Mouse (Mus musculus): ENCODE data around the gene Mmp28.

Mmp28 gene

DNA sequence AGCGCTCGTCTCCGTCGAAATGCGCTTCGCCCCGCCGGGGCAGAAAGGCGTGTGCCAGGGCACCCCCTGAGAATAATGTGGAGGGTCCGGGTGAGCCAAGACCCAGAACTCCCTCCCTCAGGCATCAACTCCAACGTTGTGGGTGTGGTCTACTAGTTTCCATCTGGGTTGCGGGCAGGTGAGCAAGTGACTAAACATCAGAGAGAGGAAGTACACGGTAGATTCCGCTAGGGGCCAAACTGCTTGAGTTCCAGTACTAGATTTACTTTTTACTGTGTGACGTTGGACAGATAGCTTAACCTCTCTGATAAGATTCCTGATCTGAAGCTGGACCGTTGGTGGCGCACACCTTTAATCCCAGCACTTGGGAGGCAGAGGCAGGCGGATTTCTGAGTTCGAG is 17.9 kb downstream of the Mmp28 start:
- DNase-seq, result no peak

DNA sequence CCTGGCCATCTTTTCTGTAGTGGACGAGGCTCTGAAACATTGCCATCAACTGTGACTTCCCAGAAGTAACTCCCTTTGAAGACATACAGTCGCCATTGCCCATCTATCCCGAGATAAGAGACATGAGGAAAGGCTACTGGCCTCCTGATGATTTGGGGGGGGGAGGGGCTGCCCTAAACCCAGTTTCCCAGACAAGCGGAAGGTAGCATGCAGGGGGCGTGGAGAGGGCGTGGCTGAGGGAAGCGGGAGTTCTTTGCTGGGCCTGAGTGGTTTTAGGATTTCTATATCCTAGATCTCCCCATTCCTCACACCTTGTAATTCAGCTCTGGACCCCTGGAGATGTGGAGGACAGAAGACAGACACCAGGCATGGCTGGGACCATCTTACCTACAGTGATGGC is 19.0 kb downstream of the Mmp28 start:
- no peak for DNase-seq

DNA sequence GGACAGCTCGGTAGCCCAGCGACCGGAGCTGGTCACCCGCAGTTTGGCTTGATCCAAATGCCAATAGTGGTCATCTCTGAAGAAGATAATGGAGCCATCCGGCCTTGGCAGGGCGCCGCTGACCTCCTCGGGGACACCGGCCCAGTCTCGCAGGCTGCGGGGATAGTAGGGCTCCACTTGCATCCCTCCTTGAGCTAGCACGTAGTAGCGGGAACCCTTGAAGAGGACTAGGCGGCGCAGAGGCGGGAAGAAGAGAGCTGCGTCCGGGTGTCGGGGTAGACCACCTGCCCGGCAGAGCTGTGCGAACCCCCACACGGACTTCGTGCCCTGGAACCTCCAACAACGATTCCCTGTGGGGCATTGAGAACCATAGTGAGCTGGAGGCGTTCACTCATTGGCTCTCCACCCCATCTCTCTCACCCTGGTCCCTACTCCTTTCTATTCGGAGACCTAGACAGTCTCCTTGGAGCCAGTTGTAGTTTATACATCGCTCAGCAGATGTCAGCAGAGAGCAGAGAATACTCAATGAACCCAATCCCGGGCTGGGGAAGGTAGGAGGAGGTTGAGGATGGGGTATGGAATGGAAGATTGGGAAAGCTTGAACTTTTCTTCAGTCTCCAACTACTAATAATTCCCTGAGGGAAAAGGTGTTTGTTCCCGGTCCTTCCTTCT is 20.1 kb downstream of the Mmp28 start:
- peak; percentile 62 for DNase-seq

DNA sequence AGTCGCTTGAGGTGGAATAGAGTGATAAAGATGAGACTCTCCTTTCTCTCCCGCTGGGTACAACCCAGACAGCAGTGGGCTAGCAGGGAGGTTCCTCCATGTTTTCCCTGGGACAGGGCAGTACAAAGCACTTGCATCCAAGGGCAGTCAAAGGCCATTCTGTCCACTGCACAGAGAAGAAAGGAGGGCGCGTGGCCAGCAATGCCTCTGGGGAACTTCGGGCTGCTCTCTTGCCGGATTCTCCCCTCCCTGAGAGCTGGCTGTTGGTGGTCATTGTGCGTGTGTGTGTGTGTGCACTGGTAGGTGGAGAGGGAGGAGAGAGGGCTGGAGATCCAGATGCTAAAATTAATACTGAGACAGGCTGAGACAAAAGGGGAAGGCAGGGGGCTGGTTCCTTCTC is 21.6 kb downstream of the Mmp28 start:
- DNase-seq, result peak; percentile 71

DNA sequence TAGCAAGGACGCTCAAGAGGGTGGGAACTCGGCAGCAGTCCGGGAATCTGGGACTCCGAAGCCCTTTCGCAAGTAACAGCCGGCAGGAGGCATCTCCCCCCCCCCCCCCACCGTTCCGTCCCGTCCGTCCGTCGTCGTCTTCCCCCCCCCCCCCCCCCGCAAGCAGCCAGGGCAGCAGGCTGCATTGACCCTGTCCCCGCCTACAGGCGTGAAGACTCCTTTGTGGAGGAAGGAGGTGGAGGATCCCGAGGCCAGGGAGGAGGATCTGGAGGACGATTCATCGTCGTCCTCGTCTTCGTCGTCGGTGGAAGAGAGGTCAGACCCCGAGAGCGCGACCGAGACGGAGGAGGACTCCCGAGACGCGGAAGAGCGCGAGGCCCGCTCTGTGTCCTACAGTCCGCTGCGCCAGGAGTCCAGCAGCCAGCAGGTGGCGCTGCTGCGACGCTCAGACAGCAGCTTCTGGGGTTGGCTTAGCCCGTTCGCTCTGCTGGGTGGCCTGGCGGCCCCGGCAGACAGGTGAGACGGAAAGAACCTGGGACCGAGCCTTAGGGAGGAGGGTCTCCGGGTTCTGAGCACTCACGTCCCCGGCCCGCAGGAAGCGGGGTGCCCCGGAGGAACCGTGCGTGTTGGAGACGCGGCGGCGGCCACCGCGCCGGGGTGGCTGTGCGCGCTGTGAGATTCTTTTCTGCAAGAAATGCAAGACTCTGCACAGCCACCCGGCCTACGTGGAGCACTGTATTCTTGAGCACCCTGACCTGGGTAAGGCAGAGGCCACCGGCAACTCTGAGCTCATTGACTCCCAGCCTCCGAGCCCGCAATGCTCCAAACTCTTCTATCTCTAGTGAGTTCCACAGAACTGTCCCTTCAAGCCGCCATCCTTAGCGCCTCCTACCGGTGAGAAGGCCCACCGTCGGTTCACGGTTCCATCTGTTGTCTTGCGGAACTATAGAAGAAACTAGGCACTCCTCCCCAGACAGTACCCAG is 22.5 kb downstream of the Mmp28 start:
- DNase-seq, result peak; percentile 87

DNA sequence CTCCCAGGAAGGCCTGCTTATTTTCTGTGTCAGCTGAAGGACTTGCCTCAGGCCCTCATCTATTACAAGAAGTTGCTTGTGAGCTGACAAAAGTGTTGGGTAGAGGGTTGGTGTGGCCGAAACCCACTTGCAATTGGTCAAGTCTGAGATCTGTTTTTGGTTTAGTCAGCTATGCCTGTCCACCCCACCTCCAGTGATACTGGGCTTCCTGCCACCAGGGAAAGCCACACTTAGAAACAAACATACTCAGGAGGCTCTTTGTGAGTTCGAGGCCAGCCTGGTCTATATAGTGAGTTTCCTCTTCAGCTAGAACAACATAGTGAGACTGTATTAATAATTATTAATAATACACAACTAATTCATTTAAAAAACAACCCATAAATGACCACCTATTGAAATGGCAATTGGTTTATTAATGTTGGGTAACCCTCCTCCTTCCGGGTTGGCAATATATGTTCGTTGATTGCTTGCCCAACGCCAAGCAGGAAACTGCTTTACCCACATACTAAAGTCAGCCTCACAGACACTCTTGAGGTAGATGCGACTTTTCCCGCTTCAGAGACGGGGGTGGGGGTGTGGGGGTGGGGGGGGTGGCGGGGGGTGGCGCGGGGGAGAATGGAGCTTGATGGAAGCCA is 23.3 kb downstream of the Mmp28 start:
- DNase-seq, result no peak

DNA sequence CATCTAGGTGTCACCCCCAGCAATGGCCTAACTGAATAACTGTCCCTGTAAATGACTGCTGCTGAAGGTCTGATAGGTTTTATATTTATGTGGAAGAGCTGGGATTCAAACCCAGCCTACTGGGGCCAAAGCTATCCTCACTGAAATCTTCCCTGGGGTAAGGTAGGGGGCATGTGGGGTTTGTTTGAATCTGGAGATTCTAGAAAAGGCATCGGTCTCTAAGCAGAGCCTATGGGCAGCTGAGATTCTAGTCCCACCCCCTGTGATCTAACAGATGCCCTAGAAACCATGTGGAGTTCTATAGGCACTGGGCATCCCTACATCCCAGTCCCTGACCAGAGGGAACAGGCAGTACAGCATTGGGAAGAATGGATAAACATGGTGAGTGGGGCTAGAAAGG is 25.5 kb downstream of the Mmp28 start, which contains the start of gene 1700020L24Rik:
TSS of gene 1700020L24Rik (plus strand) at position 301 of the 400 bp plus-strand sequence.
- no peak for DNase-seq

DNA sequence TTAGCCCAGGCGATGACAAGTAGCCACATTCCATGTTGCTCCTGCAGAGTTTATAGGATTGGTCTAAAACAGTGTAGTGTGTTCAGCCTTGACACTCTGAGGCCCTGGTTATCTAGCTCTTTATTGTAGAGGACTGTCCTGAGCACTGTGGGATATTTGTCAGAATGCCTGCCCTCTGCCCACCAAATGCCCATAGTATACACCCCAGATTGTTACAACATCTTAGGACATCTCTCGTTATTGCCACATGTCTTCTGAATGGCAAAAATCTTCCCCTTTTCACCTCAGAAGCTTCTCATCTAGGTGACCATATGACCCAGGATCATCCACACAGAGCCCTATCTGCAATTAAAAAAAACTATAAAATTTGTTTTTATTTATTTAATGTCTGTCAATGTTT is 30.3 kb downstream of the Mmp28 start:
- DNase-seq, result no peak

DNA sequence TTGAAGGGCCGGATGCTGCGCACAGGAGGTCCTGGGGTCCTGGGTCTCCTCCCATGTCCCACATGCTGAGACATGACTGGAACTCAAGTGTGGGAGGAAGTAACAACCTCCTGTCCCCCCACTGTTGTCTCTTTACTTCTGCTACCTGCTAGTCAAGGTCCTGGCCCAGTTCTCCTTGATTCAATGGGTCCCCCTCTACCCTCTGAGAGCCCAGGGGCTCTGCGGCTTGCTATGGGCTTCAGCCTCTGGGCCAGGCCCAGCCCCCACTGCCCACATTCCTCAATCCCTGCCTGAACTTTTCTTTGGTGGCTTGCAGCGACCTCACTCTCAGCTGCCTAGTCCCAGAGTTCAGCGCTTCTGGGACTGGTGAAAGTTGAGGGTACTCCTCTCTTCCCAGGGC is 33.5 kb downstream of the Mmp28 start, which contains the start of gene Gas2l2:
TSS of gene Gas2l2 (minus strand) at position 101 of the 400 bp plus-strand sequence.
- no peak for DNase-seq

DNA sequence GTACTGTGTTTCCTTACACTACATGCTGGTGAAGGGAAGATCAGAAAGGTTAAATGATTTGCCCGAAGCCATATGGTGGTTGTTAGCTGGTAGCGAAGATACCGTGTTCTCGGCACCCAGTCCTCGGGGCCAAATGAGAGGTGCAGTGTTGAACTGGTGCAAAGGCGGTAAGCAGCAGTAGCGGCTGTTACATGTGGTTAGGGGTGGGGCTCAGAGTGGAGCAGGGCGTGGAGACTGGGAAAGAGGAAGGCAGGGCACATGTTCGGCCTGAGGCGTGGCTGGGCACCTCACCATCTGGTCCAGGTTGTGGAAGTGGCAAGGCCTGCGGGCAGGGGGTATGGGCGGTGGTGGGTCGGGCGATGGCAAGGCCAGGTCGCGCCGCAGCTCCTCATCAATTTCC is 35.9 kb downstream of the Mmp28 start:
- DNase-seq, result no peak

DNA sequence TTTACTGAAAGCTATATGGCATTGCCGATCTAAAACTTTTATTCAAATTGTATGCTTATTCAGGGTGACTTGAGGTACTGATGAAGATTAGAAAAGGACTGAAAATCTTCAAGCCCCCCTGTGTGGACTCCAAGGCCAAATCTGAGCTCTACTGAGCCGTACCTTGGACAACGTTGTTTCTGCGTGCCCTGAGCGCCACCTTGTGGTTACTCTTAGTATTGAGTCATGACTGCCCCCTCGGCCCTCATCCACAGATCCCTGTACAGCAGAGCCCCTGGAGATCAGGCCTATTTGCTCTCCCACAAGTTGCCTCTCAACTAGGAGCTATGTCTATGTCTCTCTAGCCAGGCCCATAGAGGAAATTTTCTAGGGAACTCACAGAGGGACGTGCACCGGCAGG is 38.2 kb downstream of the Mmp28 start:
- peak; percentile 55 for DNase-seq

DNA sequence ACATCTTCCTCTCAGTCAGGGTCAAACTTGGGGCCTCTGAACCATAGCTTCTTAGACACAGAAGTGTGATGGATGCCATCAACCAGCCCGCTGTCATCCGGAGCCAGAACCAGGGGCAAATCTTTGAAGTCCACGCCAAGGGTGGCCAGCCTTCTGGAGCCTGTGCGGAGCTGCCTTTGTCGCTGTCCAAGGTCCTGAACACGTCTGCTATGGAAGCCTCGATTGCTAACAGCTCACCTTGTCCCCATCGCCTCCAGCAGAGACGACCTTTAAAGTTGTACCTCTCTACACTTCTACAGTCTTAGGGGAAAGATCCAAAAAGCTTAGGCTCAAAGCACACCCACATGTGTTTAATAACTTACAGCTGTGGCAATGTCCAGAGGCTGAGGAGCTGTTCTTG is 41.6 kb downstream of the Mmp28 start:
- DNase-seq, result no peak

DNA sequence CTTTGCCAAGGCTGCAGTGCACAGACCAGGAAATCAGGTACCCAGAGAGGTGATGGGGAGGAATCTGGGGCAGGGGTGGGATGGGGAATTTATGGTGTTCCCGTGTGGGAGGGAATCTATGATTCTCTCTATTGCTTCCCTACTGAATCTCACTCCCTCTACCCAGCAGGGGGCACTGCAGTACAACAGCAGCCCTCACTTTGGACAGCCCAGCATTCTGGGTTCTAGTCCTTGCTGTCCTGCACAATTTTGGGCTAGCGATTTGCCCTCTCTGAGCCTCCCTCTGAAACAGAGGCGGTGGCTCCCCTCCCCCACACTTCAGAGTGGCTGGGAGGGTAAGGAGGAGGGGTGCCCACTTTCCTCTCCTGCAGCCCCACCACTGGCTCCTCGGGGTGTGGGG is 42.5 kb downstream of the Mmp28 start:
- DNase-seq, result no peak

DNA sequence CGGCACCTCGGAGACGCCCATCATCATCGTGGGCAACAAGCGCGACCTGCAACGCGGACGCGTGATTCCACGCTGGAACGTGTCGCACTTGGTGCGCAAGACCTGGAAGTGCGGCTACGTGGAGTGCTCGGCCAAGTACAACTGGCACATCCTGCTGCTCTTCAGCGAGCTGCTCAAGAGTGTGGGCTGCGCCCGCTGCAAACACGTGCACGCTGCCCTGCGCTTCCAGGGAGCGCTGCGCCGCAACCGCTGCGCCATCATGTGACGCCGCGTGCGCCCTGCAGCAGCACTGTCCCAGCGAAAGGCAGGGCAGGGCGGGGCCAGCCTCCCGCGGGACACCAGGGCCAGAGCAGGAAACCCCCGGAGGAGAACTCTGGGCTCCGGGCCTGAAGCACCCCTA is 44.3 kb downstream of the Mmp28 start:
- DNase-seq, result peak; percentile 75

DNA sequence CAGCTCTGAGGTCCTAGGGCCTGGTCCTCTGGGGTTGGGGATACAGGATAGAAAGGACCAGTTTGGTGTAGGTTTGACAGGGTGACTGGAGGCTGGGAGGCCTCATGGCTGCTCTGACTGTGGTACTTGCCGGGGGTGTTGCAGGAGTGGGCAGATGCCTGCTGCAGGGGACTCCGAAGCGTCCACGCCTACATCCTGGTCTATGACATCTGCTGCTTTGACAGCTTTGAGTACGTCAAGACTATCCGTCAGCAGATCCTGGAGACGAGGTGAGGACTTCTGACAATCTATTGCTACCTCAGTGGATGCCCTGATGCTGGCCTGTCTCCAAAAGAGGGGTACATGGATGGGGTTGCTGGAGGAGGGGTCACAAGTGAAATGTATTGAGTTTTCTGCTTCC is 45.2 kb downstream of the Mmp28 start:
- peak; percentile 65 for DNase-seq

DNA sequence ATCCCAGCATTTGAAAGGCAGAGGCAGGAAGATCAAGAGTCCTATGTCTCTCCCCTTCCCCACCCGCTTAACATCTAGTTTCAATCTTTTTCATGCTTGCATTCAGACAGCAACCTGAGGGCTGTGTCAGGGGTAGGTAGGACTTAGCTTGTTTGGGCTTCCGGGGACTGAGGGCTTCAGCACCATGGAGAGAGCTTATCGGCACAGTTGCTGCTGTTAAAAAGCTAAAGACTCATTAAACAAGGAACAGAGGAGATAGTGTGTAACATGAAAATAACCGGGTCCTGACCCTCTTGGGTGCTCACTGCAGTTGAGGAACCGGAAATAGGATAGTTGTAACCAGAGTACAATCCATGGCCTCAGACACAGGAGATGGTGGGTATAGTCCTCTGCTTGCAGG is 45.8 kb downstream of the Mmp28 start:
- no peak for DNase-seq

DNA sequence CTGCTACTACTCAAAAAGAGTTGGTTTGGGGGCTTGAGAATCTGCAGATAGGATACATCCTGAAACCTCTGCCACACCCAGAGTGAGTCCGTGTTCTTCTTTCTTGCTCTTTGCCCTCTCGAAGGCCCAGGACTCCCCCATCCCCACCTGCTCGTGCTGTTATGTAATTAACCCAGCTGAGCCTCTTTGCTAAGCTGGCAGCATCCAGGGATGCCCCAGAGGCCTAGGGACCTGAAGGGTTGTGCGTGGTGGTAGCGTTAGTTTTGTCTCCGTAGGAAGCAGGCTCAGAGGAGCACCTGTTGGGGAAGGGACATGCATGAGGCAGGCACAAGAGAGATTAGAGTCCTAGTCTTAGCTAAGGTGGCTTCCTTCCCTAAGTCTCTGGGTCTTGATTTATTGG is 52.4 kb downstream of the Mmp28 start:
- DNase-seq, result no peak

DNA sequence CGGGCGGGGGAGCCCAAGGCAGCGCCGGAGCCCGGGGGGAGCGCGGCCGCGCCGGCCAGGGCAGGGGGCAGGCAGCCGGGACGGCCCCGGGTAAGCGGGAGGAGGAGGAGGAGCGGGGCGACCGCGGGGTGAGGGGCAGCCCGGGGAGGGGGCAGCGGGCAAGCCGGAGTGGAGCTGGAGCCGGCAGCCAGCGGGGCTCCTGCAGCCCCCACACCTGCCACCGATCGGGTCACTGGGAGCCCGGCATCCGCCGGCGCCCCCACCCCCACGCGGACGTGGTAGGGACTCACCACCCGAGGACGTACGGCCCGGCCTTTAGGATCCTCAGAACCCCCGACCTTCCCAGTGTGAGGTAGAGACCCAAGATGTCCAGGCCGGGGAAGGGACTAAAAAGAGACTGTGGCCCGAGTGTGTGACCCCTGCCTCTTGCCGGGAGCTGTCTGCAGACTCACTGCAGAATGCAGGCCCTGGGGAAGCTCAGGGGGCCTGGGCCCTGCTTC is 53.0 kb downstream of the Mmp28 start:
- no peak for DNase-seq

DNA sequence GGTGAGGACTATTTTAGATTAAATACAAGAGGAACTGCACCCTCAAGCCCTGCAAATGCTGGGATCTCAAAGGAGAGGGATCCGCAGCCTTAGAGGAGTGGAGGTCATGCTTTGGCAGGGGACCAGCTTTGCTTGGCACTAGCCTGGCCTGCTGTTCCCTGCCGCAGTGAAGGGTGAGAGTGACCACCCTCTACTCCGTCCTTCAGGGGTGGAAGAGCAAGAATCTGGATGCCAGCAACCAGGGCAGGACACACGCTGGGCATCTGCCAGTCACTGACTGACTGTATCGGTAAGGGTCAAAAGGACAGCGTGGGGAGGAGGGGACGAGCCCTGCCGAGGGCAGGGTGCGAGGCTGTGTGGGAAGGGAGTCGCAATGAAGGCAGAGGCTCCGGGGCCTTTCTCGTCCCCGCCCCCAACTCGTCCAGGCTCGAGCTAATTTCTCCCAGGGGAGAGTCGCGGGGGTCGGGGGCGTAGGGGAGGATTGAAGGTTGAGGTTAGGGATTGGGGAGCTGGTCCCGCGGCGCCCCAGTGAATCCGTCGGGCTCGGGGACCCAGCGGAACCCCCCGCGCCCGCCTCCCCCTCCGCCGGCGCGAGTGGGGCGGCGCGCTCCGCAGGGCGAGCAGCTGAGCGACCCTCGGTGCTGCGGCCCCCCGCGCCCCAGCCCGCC is 53.6 kb downstream of the Mmp28 start, which contains the start of gene Rasl10b:
TSS of gene Rasl10b (plus strand) at position 51 of the 668 bp plus-strand sequence.
- no peak for DNase-seq

DNA sequence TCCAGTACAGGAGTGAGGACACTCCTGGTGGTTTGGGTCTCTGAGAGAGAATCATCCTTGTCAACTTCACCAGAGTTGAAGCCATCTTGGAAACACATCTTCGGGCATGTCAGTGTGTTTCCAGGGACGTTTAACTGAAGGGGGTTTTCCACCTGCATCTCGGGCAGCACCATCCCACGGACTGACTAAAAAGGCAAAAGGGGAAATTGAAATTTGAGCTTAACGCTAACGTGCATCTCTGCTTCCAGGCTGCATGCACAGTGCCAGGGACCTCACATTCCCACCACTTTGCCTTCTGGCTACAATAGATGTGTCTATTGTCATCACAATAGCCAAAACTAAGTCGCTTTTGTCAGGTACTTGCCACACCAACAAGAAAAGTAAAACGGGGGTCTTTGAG is 54.6 kb downstream of the Mmp28 start:
- no peak for DNase-seq

DNA sequence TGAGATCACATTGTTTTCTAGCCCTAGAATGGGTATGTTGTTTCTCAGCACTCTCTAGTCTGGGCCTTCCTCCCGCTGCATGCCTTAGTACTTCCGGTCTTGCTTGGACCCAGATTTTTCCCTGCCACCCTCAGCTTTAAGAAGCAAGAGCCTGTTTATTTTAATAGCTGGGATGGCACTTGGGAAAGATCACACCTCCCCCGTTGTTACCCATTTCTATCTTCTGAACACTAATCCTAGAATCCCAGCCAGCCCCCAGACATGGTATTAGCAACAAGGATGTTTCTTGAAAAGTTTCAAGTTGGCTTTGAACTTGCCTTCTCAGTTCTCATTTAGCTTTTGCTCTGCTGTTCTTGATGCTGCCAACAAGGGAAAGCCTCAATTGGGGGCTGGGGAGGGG is 56.5 kb downstream of the Mmp28 start:
- DNase-seq, result no peak

DNA sequence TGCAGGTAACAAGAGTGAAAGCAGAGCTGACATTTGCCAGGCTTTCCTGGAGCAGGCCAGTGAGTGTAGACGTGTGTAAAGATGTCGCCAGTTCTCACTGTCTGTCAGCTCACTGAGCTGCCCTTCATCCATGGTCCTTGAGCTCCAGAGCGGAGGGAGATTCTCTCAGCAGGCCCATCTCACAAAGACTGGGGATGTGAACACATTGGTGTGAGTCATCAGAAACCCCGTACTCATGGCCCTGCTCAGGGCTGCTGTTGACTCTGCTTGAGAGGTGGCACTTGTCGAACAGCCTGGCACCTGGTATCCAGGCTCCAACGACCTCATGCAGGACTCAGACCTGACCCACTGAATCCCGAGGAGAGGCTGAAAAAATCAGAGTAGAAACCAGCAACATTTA is 59.1 kb downstream of the Mmp28 start:
- DNase-seq, result no peak

DNA sequence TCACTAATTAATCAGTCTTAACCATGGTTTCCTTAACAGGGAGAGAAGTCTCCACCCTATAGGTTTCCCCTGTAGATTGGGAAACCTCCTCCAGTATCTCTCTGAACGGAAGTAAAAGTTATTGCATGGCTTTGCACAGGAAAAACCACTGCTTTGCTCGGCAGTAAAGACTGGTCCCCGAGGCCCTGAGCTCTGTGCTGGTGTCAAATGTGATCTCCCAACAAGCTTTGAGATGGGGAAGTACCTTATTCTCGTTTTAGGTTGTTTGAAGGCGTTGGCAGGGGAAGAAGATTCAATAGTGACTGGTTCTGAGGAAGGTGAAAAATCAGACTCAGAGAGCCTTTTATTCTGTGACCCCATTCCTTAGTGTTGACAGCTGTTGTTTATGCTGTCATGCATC is 64.1 kb downstream of the Mmp28 start:
- no peak for DNase-seq

Data from layer of hippocampus, adult 9-11 months (tissue).